Mouse (Mus musculus): ENCODE measurements around the gene Ace2.

Gene Ace2

DNA sequence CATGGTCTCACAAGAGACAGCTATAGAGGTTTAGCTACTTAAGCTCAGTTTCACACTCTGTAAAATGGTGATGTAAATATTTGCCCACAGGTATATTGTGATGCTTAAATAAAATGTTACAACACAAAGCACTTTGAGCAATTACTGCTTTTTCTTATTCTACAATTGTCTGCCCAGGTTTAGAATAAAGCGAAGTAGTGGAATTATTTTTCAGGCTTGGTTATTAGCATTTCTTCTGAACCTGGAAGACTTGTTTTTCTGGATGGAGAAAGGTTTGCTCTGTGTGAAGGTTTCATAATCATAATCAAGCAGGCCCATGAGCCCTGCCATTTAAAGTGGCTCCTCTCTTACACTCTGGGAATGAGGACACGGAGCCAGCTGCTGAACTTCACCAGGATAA, at the start of gene Ace2:
Ace2 (plus strand) TSS at position 301 of the 400 bp plus-strand sequence.
- DNase-seq, result no peak

DNA sequence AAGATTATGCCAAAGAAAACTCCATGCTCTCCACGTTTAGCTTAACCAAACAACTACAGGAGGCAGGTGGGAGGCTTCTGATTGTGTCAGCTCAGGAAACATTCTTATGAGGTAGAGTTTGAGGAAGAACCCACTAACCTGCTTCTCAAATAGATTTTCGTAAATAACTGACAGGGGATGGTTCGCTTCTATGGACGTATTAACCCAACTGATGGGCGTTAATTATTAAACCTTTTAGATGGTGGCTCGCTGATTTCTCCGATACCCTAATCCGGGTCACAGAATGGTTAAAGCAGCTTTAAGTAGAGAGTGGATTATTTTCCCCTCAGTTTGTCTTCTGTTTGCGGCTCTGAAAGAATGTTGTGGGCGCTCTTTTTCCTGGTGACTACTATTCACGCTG, 49.2 kb upstream of the Ace2 start:
- DNase-seq, result no peak

DNA sequence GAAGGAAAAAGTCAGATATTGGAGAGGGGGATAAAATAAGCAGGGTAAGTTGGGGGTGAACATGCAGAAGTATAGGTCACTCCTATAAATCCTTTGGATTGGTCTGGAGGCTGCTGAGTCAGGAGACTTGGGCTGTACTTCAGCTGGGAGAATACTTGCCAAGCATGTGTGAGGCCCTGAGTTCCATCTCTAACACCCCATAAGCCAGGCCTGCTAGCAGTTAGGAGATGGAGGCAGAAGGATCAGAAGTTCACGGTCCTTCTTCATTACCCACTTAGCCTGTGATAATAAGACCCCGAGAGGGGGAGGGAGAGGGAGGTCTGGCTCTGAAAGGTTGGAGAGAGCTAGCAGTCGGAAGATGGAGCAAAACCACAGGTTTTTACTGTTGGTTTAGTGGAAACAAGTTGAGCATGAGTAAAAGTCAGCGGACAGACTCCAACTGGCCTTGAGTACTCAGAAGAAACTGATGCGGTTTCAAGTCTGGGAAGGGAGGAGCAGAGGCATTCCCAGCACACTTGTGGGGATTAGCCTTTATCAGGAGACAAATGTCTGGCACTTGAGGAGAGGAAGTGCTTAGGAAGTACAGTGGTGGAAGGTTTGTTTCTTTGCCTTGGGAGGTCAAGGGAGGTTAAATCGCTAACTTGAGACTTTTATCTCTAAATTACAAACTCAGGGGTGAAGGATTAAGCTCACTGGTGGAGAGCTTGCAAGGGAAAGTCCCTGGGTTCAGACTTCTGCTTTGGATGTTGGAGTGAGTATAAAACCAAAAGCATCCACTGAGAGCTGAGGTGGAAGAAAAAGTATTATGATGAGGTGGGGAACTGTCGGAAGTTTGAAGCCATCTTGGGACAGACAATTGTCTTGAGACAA, 46.6 kb upstream of the Ace2 start:
- DNase-seq, result no peak

DNA sequence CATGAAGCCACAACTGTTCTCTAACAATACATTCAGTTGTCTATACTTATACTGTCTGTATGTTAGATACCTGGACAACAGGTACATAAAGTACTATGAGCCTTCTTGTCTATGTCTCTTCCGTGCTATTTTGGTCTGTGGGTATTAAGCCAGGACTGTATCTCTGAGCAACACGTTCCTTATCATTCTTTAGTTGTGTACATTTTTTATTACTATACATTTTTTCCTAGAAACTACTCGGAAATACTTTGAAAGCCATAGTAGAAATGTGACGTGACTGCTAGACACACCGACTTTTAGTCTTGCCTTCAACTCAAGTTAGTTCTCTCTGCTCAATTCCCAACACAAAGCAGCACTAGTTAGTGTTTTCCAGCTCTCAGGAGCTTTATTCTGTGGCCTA, 45.7 kb upstream of the Ace2 start:
- no peak for DNase-seq

DNA sequence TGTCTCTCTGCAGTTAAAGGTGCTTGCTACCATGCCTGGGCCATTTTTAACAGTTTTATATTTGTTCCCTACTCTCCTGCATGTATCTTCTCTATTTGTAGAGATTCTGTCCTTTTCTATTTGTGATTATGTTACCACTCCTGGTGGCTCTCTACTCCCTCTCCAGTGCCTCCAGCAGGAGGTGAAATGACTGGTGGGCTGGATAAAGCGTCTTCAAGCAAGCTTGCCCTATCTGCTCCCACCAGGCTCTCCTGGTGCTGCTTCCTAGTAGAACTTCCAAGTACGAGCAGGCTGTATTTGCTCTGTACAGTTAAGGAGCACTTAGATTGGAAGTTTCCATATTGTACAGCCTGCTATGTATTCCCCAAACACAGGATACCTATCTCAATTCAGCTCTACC, 43.3 kb upstream of the Ace2 start:
- no peak for DNase-seq

DNA sequence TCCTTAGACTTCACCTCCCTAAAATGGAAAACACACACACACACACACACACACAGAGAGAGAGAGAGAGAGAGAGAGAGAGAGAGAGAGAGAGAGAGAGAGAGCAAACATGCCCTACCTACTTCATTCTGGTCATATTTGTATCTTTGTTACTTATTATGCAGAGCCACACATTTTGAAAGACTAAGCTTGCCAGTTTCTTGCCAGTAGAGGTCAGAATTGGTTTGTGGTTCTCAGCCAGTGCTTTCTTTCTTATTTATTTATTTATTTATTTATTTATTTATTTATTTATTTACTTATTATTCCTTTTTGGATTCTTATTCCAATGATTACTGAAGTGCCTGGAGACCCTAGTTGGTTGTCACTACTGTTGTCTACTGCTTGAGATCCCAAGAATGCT, 37.6 kb upstream of the Ace2 start:
- DNase-seq, result no peak

DNA sequence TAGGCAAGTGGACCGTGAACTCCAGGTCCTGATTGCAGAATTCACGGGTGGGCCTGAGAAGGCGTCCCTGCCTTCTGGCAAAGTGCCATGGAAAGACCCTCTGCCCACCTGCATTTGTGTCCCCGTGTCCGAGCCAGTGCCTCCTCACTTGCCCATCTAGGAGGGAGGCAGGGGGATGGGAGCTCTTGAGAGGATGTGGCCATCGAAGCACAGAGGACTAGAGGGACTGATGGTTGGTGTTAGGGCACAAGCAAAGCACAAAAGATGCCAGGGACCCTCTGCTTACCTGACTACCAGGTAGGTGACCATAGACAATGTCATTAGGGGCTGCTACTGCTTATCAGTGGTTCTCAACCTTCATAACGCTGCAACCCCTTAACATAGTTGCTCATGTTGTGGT, 36.9 kb upstream of the Ace2 start:
- no peak for DNase-seq

DNA sequence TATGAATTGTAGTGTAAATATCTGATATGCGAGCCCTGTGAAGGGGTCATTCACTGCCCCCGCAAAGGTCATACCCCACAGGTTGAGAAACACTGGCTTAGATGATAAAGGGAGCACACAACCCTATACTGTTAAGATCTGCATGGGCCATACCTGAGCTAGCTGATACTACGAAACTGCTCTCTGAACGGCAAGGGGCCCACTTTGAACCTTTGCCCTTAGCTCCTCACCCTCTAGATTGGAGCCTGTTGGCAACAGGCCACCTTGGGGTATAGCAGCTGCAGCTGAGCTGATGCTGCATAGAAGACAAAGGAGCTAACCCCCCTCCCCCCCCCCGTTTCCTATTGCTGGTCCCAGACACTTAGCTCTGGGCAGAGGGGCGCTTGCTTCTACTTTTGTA, 36.5 kb upstream of the Ace2 start:
- DNase-seq, result no peak

DNA sequence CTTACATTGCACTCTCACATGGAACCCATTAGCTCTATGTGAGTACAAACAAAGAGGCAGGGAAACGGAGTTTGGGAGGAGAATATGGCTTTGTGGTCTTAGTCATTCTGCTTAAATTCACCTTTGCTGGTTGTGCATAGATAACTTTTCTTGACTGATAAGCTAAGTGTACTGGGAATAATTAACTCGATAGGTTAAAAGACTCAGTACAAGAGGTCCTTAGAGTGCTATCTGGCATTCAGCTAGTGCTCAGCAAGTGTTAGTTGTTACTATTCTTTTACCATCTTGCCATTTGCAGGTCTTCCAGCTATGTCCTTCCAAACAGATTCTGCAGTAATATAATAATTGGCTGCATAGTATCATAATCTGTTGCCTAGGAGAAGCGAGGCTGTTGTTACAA, 28.0 kb upstream of the Ace2 start:
- DNase-seq, result no peak

DNA sequence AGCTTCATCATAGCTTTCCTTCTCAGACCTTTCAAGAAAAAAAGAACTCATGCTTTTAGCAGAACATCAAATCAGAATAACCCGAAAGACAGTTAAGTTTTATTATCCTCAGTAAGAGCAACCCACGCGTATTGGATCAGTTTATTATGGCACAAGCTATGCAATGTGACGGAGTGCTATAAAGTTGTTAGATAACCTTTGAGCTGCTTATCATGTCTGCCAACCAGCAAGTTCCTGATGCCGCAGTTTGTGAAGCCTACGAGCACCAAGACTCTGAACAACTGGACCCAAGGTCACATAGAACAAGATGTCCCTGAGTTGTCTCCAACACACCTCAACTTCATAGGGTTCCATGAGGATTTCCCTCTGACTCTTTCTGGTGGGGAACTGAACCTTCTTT, 25.4 kb upstream of the Ace2 start:
- no peak for DNase-seq

DNA sequence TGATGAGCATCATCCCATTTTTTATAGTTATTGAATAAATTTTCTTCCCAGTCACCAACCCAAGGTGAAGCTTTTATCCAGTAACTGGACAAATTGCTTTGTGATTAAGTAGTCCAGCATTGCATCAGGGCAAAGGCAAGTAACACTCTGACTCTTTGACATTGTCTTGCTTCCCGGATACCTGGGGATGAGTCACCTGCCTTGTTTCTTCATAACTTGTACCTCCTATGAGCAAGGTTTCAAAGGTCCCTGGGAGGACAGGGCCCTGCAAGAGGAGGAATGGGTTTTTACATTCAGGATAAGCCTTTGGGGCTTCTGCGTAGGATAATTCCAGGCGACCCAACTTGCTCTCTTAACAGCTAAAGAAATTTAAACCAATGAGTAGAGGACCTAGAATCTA, 15.2 kb upstream of the Ace2 start:
- no peak for DNase-seq

DNA sequence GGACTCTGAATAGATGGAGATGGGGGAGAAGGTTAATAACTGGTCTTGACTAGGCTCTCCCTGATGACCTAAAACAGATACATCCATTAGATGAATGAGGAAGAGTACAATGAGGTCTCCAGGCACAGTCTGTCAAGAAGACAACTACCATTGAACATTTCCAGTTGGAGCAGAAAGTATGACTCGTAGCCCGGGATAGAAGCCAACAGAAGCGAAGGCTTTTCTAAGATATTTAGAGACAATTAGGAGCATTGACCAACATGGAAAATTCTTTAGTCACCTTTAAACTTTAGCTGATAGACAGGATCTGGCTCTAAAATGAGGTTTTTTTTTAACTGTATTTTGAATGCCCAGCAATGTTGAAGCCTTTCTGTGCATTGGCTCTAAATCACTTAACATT, 5.6 kb upstream of the Ace2 start:
- DNase-seq, result no peak

DNA sequence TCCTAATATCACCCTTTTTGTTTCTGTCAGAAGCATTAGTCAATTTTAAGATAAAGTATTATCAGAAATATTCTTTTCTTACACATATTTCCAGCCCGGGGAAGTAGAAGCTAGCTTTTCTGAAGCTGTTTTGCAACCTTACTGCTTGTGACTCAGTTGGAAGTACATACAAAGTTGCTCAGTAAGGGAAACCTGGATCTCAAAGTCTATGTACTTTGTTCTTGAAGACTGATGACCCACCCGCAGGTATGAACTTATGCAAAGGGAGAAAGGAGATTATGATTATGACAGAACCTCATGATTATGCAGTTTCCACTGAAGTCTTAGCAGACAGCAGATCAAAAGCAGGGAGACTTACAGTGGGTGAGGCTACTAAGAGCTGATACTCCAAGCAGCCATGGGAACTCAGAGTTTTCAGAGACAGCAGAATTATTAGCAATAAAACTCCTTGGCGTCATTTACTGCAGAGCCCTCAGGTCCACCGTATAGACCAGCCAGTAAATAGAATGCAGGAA, 3.8 kb upstream of the Ace2 start:
- no peak for DNase-seq

DNA sequence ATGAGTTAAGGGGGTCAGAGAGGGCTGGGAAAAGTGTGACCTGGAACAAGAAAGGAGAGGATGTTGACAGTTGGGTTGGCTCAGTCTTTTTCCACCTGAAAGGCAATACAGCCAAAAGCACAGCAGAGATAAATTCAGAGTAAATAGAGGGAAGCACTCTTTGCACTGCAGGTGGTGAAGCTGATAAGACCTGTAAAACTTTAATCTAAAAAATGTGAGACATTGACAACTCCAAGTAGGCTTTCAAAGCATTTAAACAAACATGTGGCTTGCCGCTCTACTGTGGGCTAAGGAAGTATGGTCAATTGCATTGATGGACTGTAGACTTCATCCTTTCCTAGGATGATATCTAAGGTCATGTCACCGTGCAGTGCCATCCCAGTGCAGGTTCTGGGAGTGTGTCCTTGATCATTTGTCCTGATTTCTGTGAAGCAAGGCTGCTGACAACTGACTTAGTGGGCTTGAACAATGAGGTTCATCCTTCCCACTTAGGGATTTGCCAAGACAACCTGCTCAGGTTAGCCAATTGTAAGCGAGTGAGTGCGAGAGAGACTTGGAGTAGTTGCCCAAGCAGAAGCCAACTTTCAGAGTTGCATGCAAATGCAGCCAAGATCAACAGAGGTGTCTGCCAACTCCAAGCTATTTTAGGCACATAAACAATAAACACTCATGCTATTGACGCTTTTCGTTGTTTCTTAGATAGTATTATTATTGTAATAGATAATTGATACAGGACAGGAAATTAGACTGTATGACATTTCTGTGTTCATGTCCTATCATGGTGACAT, 6.5 kb downstream of the Ace2 start:
- DNase-seq, result no peak

DNA sequence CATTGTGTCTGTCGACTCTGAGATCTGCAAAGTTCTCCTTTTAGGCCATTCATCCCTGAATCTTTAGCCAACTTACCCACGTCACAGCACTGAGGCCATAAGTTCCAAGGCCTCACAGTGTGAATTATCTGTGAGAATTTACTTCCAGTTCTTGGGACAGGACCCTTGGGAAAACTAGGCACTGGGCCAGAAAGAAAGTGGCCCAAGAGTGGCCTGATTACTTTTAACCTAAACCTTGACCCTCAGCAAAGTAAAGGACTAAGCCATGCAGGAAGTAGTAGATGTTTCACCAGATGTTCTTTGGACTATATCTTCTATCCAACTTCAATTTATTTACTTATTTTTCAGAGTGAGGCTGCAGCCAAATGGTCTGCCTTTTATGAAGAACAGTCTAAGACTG, 13.6 kb downstream of the Ace2 start:
- peak; percentile 55 to 61 for DNase-seq

DNA sequence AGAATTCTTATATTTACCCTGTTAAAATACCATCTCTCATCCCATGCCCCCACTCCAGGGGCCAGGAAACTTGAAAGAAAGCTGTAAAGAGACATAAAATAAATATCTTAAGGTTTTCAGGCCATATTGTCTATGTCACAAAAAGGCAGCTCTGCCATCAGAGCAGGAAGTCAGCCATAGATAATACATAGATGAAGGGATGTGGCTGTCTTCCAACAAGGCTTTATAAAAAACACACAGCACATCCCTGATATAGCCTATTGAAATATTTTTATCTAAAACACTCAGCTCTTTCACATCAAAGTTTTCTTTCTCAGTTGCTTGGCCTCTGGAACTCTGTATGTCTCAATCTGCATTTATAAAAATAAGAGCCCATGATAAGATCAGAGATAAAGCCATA, 14.5 kb downstream of the Ace2 start:
- DNase-seq, result no peak

DNA sequence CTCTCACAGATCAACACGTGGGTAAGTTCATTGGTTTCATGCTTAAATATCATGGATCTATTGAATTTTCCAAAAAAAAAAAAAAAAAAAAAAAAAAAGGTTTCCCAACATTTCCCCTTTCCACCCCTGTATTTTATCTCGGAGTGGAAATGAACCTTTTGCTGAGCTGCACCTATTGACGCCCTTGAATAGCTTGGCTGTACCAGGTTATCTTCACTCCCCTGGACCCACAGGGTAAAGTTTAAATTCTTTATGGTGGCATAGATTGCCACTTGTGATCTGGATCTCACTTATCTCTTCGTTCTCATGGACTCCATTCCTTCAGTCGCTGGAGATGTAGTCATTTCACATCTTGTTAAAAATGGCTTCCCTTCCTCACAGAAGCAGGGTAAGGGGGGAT, 15.5 kb downstream of the Ace2 start:
- DNase-seq, result no peak

DNA sequence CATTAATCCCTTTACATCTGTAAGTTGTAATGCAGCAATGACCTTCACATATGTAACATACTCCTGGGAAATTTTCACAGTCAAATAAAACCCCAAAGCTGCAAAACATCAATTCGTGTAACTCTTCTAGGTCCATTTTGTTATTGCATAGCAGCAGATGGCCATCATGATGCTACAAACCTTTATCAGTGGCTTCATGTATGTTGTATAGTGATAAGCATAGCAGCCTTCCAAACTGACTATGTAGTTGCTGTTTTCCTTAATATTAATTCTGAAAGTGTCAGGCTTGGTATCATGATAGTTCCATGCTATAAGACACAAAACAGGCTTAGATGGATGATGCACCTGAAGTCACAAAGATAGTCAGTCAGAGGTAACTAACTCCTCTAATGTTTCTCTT, 25.5 kb downstream of the Ace2 start:
- DNase-seq, result no peak

DNA sequence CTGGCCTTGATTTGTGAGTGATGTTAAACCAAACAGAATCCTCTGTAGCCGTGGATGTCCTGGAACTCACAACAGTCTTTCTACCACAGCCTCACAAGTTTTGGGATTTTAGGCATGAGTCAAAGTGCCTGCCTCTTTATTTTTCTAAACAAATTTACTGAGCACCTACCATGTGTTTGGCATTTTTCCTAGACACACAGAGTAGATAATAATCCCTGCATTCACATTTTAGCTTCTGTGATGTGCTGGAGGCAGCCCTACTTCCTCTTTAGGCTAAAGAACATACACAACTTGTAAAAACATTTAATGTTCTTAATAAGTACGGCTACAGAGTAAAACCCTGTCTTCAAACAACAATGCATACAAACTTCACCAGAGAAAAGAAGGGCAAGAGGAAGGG, 31.9 kb downstream of the Ace2 start:
- no peak for DNase-seq

DNA sequence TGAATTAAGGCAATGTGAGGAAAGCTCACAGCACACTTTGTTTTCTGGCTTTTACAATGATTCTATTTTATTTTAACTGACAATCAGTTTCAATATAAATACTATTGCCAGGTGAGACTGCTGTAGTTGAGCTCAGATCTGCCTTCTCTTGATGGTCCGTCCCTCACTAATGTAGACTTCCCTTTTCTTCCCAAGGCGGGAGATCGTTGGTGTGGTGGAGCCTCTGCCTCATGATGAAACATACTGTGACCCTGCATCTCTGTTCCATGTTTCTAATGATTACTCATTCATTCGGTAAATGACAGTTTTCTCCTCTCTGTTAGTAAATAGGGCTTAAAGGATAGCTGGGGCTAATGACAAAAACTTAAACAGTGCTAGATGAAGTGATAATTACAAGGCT, 34.7 kb downstream of the Ace2 start:
- no peak for DNase-seq

DNA sequence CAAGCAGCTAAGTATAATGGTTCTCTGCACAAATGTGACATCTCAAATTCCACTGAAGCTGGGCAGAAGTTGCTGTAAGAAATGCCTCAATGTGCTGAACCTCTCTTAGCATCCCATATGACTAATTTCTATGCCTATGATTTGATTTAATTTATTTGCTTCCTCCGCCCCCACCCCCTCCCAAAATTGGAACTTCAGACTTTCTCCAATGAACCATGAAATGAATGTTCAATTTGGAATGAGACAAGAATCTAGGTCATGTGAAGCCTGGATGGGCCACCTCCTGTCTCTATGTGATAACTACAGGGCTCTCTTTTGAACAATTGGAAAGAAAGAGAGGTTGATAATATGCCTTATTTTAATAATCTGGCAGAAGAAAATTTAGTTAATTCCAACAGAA, 36.2 kb downstream of the Ace2 start:
- no peak for DNase-seq

DNA sequence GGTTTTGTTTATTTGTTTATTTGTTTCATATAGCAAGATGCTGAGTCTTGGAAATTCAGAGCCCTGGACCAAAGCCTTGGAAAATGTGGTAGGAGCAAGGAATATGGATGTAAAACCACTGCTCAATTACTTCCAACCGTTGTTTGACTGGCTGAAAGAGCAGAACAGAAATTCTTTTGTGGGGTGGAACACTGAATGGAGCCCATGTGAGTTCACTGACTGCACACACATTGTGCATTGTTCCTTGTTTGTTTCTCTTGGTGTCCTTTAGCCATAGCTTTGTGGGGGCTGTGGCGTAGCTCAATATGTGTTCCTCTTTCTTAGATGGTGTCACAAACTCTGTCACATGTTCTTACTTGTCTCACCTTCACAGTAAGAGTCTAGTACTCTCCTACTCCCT, 36.6 kb downstream of the Ace2 start:
- no peak for DNase-seq

DNA sequence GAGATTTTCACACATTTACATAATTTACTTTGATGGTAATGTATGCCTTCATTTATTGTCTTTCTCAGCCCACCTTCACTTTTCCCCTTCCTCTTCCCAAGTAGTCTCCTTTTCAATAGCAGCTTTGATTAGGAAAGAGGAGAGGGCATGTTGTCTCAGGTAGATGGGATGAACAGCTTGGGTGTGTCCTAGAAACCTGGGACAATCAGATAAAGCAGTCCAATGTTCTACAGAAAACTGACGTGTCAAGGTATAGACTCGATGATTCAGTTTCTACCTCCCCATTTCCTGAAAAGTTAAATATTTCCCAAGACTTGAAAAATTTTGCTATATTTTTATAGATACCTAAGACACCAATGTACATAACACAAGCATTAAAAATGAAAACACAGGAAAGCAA, 39.7 kb downstream of the Ace2 start:
- DNase-seq, result no peak

DNA sequence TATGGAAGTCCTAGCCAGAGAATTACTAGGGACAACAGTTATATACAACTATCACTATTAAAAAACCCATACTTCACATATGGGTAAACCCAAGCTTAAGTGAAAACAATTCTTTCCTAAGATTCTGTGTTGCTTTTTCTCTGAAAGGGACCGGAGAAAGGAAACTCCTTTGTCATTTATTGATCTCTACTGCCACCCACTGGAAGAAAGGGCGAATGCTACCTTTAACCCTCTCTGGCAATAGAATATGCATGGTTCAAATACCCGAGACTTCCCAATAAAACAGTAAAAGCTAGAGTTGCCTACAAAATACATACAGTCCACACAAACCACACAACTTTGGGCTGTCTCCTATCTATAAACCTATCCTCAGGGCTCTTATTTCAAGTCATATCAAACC, 40.6 kb downstream of the Ace2 start:
- peak; percentile 34 to 67 for DNase-seq
